Mouse (Mus musculus) gastrocnemius, postnatal 4 days (tissue): Measurements from ENCODE around the gene Mtf1. TPM values are rescaled to one million over a fixed set of nuclear protein-coding genes. Genes with fewer than 3 reads are reported as not detected.

Experiments used
- DNase-seq, 2 experiments: peaks; one replicate each; pipeline ENCODE4 v3.0.0; 2021 to 2022; ENCODE audit warnings: low spot score in 2 of 2, mixed read lengths in 2 of 2
- total RNA-seq, 2 experiments: library from RNA; stranded (reverse); gene quantifications; 2 replicates each; pipeline ENCODE4 v1.2.3; 2021

The Mtf1 gene
- total RNA-seq, 2 experiments from 2014 or later, result 15.1 to 15.5 TPM

DNA sequence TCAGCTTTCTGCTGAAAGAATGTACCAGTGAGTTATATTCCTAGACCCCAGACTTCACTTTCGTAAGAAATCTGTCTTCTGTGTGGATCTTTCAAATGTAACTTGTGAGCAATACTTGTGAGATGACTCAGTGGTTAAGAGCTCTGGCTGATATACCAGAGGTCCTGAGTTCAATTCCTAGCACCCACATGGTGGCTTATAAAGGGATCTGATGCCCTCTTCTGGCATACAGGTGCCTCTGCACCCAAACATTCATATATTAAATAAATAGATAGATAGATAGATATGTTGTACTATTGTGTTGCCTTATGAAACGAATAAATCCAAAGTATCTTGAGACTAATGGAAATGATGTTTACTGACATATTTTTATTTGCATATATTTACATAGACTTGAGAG lies 5.0 kb upstream of the Mtf1 start:
- DNase-seq, result no peak

DNA sequence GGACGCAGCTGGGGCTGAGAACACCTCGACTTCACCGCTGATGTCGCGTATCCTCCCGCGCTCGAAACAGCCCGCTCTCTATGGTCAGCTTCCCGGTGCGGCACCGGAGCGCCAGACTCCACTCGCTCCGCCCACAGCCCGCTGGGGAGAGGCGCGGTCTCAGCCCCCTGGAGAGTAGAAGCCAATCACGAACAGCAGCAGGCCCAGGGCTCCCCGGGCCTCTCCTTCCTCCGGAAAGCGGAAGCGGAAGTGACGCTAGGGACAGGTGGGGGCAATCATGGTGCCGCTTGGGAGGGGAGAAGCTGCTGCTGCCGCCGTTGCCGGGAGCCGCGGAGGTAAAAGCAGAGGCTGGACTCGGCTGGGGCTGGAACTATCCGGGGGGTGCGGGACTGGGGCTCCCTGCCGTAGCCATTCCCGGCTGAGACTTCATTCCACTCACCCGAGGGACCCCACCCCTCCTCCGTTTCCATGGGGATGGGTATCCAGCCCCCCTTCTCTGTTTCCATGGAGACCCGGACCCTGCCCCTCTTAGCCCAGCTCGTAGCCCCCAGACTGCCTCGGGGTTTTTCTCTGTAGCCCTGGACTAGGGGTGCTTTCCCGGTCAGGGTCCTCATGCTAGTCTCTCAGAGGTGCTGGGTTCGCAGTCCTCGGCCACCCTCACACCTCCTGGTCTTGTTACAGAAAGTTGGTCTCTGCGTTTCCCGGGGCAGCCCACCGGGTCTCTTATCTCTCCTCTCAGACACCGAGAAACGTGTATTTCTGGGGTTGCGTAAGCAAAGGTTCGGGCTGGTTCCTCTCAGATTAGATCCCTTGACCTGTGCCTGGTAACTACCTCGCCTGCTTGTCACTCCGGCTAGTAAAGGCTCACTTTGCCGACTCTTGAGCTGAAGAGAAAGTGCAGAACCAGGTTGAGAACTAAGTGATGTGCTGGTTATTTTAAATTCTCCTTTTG lies 681 bp downstream of the Mtf1 start:
- DNase-seq, result peak; percentile 89 to 96

DNA sequence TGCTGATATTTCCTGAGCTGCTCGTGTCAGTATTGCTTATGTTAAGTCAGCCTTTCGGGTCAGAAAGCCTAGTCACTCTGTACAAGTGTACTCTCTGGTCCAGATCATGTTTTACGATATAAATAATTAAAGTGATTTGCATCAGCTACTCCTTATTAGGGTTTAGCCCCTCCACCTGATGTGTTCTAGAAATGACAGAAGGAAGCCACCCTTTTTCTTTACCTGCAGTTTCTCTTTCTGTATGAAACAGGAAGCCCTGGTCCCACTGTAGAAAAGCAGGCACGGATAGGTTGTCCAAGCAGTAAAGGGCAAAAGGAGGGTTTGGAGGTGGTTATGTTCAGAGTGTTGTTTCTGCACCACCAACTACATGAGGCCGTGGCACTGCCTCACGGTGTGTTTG lies 1.5 kb downstream of the Mtf1 start:
- DNase-seq, result no peak

DNA sequence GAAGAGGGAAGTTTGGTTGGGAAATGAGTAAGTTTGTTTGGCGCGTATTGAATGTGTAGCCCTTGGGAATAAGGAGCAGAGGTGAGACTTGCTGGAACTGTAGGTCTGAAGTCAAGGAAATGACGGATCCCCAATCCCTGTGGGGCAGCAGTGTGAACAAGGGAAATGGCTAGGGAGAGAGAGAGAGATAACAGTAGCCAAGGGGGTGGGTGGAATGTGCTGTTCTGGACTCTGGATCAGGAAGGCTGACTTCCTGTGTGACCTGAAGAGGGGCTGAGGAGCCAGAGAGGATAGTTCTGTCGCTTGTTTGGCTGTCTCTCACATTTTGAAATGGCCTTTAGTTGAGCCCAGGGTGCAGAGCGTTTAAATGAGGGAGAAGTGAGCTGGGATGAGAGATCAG lies 6.6 kb downstream of the Mtf1 start:
- no peak for DNase-seq

DNA sequence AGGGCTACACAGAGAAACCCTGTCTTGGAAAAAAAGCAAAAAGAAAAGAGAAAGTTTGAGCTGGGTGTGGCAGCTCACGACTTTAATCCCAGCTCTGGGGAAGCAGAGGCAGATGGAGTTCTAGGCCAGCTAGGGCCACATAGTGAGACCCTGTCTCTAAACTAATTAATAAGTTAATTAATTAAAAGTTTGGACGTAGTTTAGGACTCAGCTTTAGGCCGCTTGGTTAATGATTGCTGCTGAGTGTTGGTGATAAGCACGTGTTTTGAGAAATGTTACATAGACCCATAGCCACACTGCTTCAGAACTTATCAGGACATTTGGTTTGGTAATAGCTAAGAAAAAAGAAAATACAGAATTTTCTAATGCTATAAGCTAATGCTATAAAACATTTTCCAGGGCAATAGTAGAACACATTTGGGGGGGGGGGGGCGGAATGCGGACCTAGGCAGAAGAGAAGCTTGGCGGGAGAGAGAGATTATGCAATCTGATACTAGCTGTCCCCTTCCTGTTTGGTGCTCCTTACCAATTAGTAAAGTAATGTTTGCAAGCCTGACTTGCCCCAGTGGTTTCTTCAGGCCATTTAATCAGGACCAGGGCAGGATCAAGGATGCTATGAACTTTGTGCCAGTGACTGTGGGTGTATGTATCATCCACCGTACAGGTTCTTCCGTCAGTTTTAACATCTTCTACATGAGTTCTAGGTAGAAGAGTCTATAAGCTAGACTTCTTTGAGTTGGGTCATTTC lies 7.4 kb downstream of the Mtf1 start:
- no peak for DNase-seq

DNA sequence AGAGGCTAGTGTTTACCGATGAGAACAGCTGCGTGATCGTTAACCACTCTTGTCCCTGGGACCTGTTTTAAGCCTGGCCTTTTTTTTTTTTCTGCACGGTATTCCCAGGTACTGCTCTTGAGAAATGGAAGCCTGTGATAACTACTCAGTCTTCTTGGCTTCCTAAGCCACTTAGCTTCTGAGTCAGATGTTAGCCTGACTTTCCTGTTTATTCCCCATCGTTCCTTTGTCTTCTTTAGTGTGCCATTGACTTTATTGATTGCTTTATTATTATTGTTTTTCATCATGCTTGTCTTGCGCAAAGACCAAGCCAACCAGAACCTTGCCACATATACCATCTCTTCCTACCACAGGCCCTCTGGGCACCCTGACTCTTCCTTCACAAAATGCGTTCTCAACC lies 8.2 kb downstream of the Mtf1 start:
- DNase-seq, result no peak

DNA sequence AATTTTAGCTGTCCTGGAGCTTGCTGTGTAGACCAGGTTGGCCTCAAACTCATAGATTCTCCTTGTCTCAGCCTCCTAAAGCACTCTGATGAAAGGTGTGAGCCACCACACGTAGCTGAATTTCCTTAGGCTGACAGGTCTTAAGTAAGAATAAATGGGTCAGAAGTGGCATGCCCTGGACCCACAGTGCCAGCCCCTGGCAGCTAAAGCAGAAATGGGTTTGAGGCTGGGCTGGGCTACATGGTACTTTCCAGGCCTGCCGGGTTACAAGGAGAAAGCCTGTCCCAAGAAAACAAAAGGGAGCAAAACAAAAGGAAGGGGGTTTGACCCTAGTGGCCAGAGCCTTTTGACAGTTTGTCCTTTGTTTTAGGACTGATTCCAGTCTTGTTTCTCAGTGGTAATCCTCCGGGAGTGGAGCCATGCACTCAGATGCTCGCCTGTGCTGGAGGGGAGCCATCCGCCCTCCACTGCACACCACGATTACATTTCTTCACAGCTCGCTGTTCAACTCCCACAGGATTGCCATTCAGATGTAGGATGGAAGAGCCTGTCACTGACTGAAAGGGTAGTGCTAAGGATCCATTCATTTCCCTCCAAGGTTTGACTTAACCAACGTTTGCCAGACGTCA lies 9.6 kb downstream of the Mtf1 start:
- no peak for DNase-seq

DNA sequence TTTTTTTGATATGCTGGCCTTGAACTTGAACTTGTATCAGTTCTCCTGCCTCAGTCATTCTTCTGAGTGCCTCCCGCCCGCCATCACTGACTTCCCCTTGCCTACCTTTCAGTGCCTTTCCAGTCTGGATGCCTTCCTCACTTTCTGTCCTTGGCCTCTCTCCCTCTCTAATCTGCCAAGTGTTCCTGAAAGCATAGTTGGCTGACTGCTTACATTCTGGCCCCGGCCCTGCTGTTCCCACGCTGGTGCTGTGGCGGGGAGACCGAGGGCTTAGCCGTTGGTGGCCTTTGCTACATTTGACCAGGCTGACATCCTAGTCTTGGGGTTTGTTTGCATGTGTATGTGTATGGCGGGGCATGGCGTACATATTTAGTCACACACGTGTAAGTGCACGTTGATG lies 14.0 kb downstream of the Mtf1 start:
- DNase-seq, result no peak

DNA sequence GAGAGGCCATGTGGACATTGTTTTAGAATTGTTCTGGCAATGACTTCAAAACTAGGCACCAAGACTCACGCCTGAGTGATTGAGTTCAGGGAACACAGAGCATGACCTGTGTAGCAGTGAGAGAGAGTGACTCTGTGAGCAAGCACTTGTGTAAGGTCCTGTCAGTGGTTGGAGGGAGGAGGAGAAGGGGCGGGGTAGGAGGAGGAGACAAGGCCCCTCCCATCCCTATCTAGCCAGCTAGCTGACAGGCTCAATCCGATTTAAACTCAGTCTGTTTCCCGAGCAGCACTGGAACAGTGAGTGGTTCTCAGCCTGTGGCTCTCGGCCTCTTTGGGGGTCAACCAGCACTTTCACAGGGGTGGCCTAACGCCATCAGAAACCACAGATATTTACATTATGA lies 15.9 kb downstream of the Mtf1 start:
- no peak for DNase-seq

DNA sequence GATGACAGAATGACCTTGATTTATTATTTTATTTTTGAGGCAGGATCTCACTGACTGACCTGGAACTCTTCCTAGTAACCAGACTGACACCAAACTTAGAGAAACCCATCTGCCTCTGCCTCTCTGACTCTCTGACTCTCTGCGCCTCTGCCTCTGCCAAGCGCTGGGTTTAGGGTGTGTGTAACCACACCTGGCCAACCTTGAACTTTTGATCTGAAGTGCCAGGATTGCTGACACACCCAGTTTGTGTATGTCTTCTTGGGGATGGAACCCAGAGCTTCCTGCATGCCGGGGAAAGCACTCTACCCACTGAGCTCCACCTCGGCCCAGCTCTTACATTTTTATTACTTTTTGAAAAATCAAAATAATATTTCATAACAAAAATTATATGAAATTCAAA lies 16.9 kb downstream of the Mtf1 start:
- no peak for DNase-seq

DNA sequence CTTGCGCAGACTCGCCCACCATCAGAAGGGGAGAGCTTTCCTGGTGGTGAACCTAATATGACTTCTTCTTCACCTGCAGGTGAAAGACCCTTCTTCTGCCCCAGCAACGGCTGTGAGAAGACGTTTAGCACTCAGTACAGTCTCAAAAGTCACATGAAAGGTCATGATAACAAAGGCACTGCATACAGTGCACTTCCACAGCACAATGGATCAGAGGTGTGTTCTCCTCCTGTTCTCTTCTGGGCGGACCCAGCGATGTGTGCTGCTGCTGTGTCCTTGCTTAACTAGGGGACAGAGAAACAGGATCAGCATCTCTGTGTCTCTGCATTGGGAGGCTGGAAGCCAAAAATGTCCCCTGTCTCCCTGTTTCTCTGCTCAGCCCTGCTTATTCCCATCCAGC lies 23.1 kb downstream of the Mtf1 start:
- DNase-seq, result no peak

DNA sequence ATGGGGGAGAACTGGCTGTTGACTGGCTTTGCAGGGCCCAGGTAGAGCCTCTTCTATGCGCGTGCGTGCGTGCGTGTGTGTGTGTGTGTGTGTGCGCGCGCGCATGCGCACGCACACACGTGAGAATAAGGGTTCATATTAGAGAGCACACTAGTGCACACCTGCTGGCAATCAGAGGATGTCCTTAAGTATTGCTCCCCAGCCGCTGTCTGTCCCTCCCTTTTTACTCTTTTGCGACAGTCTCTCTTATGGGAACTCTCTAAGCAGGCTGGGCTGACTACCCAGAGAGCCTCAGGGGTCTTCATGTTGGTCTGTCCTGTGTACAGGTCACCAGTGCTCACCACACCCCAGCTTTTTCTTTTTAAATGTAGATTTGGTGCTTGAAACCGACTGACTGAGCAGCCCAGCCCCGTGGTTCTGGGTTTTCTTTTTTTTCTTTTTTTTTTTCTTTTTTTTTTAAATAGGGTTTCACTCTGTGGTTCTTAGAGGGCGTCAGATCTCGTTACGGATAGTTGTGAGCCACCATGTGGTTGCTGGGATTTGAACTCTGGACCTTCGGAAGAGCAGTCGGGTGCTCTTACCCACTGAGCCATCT lies 23.6 kb downstream of the Mtf1 start:
- no peak for DNase-seq

DNA sequence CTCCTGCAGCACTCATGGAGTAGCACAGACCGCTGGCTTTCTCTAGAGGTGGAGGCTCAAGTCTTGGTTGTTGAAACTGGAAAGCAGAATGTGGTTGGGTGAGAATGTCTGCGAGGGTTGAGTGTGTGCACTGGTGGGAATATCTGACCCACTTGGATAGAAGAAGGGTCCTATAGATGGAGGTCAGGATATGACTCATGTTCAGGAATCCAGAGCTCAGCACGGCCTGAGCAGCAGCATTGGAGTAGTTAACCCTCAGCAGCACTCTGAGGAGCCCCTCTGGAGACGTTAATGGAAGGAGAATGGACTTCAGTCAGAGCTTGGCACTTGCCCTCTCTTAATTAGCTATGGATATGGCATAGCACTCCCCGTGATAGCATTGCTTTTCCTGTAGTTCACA lies 27.8 kb downstream of the Mtf1 start:
- DNase-seq, result no peak

DNA sequence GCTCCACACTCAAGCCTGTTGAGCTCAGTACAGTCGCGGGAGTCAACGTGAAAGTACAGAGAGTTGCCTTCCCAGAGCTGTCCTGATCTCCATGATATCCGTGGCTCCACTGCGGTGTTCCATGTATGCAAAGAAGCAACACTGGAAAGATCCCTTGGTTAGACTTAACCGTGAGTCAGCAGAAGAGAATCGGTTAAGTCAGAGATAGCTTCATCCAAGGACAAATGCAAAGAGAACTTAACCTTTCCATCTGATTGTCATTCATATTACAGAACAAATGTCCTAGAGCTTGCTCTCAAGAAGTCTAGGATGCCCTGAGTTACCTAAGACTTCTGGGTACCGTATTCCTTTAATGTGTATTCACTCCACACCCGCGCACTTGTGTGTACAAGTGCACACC lies 30.9 kb downstream of the Mtf1 start:
- no peak for DNase-seq

DNA sequence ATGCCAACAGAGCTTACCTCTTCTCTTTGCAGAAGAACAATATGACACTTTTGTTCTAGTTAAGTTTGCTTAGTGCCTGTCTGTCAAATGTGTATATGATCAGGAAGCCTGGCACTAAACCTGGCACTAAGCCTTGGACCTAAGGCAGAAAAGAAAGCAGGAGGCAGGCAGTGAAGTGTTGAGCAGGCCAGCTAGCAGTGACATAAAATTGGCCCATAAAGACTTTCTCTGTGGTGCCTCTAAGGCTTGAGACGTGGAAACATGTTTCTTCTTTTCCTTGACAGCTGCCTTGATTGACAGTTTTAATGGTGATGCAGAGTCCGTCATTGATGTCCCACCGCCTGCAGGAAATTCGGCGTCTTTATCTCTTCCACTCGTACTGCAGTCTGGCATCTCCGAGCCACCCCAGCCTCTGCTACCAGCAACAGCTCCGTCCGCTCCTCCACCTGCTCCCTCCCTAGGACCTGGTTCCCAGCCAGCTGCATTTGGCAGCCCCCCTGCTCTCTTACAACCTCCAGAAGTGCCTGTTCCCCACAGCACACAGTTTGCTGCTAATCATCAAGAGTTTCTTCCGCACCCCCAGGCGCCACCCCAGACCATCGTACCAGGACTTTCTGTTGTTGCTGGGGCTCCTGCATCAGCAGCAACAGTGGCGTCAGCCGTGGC lies 36.3 kb downstream of the Mtf1 start:
- DNase-seq, result no peak

DNA sequence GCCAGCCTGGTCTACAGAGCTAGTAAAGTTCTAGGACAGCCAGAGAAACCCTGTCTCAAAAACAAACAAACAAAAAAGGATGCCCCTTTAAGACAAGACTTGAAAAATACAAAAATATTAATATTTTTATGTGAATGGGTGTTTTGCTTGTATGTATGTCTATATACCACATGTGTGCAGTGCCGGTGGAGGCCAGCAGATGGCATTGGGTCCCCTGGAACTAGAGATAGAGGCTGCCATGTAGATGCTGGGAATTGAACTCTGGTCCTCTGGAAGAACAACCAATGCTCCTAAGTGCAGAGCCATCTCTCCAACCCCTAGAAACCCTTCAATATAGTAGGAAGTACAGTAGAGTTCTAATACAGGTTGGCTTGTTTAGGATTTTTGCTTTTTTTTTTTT lies 39.1 kb downstream of the Mtf1 start:
- DNase-seq, result no peak

DNA sequence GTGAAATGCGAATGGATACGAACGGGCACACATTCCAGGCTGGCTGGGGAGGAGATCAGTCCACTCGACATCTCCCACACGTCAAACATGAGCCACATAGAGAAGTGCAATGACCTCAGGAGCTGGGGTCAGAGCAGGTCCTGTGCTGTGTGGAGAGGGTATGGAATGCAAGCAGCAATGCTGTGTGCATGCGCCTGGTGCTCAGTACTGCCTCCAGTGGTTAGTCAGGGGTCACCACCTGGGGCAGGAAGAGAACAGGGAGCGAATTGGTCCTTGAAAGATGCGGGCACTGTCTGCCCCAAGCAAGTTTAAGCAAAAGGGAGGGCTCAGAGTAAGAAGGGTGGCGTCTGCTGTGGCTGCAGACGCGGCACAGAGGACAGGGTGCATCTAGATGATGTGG lies 41.6 kb downstream of the Mtf1 start:
- peak in 1 of 2 experiments; percentile 25 for DNase-seq

DNA sequence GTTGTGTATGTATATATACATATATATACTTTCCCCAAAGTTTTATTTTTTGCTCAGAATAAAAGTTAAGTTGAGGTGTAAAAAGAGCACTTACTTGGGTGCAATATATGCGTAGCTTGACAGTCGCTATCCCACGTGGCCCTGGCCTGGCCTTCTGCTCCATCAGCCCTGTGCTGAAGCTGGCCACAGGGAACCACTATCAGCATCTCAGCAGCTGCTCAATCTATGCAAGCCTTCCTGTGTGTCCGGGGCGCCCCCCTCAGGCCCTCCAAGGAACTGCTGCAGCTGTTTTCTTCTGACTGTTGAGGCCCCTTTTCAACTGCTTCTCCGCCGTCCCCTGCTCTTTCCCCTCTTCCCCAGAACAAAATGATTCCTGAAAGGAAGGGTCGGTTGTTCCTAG lies 45.7 kb downstream of the Mtf1 start:
- peak; percentile 75 to 83 for DNase-seq

DNA sequence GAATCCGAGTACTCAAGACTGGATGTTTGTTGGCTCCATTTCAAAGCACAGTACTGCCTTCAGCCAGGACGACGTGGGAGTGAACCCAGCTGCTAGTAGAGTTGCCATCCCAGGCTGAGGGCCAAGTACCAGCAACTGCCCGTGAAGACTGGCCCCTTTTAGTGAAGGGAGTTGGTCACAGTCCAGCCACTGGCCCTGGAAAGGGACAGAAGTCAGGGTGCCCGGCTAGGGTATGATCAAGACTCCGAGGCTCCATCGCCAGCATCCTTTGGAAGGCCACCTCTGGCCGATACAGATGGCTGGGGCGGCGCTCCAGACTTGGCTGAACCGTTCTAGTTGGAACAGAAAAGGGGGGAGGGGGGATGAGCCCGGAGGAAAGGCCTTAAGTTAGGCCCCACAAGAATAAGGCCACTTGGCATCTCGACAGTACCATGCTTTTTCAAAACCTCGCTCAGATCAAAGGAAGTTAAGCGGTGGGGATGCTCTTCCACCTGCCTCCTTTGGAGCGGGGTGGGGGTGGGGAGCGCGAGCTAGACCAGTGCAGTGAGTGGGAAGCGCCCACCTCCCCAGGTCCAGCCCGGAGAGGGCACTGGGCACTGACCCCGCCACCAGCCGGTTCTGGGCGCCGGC lies 47.8 kb downstream of the Mtf1 start:
- DNase-seq, result peak; percentile 35 to 79

DNA sequence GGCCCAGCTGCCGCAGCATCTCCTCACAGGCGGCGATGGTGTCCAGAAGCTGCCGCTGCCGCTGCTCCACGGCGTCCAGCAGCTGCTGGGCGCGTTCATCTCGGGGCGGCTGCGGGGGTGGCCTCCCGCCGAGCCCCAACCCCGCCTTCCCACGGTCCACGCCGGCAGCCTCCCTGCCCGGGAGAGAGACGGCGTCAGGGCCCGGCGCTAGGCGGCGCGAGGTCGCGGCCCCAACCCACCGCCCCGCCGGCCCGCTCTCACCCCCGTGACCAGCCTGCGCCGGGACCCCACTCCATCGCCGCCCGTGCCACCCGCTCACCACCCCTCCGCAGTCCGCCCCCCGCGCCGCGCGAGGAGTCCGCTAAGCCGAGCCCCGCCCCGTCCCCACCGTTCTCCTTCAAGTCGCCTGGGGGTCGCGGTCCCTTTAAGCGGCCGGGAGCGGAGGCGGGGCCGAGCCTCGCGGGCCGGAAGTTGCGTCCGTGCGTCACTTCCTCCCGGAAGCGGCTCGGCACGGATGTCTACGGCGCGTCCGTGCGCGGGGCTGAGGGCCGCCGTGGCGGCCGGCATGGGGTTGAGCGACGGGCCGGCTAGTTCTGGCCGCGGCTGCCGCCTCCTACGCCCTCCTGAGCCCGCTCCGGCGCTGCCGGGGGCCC lies 48.5 kb downstream of the Mtf1 start, which contains the start of gene Yrdc:
Yrdc (plus strand) TSS at position 419 of the 653 bp plus-strand sequence.
- peak; percentile 92 to 95 for DNase-seq
